Mouse (Mus musculus) ES-E14 (cell line): Measurements from ENCODE around the gene Sntb2. TPM values are rescaled to one million over a fixed set of nuclear protein-coding genes. Genes with fewer than 3 reads are reported as not detected.
"Not testable (repeated sequence)": the region's sequence is repeated elsewhere in the genome, so short reads cannot be mapped to it uniquely, and the experiment has no call there.

ENCODE experiments used
- DNase-seq: peaks from one replicate; pipeline ENCODE4 v3.0.0-alpha.2; 2013; ENCODE audit warnings: low read depth, low spot score
- H3K27ac ChIP-seq: 2 replicates; pipeline ENCODE4 v1.5.1; 2012; ENCODE audit warnings: low read depth, mild to moderate bottlenecking, low read length, moderate library complexity, mixed read lengths; ENCODE audit not compliant: poor library complexity, insufficient read depth, severe bottlenecking
- H3K36me3 ChIP-seq: 2 replicates; pipeline ENCODE4 v1.6.1; 2012; ENCODE audit warnings: mild to moderate bottlenecking, low read length, moderate library complexity, mixed read lengths; ENCODE audit not compliant: control insufficient read depth, poor library complexity, insufficient read depth, severe bottlenecking
- H3K4me1 ChIP-seq, 2 experiments: fragments of 150-350 bp in 1 of 2; sonication (generic) in 1 of 2; 2 replicates each; pipeline ENCODE4 v1.6.1; 2012; ENCODE audit warnings: low read length in 2 of 2, mild to moderate bottlenecking in 1 of 2, mixed read lengths in 1 of 2; ENCODE audit not compliant: control insufficient read depth in 2 of 2, insufficient read depth in 2 of 2, poor library complexity in 1 of 2
- H3K4me3 ChIP-seq, 2 experiments: fragments of 150-350 bp in 1 of 2; sonication (generic) in 1 of 2; 2 replicates each; pipeline ENCODE4 v1.5.1; 2012; ENCODE audit warnings: low read length in 2 of 2, low read depth in 1 of 2, mild to moderate bottlenecking in 1 of 2, mixed read lengths in 1 of 2; ENCODE audit not compliant: insufficient read depth in 1 of 2, poor library complexity in 1 of 2, severe bottlenecking in 1 of 2
- H3K9ac ChIP-seq: 2 replicates; pipeline ENCODE4 v1.6.1; 2012; ENCODE audit warnings: low read depth, mild to moderate bottlenecking, low read length, mixed read lengths; ENCODE audit not compliant: poor library complexity, insufficient read depth, severe bottlenecking
- H3K9me3 ChIP-seq: fragments of 150-350 bp; sonication (generic); 2 replicates; pipeline ENCODE4 v1.6.1; 2012; ENCODE audit warnings: low read depth, mild to moderate bottlenecking, low read length; ENCODE audit not compliant: control insufficient read depth, insufficient read depth
- CHD2 ChIP-seq: IDR thresholded peaks from 2 replicates; pipeline ENCODE4 v1.6.1; 2014; ENCODE audit warnings: mild to moderate bottlenecking, low read depth, low read length, inconsistent platforms
- HCFC1 ChIP-seq: IDR thresholded peaks from 2 replicates; pipeline ENCODE4 v1.6.1; 2012; ENCODE audit warnings: low read length, inconsistent platforms, borderline replicate concordance; ENCODE audit not compliant: insufficient read depth
- MAFK ChIP-seq: IDR thresholded peaks from 2 replicates; pipeline ENCODE4 v1.6.1; 2014; ENCODE audit warnings: mild to moderate bottlenecking, low read depth, low read length, inconsistent platforms; ENCODE audit not compliant: insufficient read depth
- ZC3H11A ChIP-seq: IDR thresholded peaks from 2 replicates; pipeline ENCODE4 v1.6.1; 2012; ENCODE audit warnings: low read depth, mild to moderate bottlenecking, inconsistent platforms, low read length, borderline replicate concordance
- ZNF384 ChIP-seq: IDR thresholded peaks from 2 replicates; pipeline ENCODE4 v1.6.1; 2012; ENCODE audit warnings: low read depth, low read length, inconsistent platforms
- in situ Hi-C, 2 experiments: fragments of 600-800 bp; cut with MboI; formaldehyde crosslinking; loops; one replicate each; pipeline ENCODE4 v1.15.1; 2025; ENCODE audit warnings: low sequenced_read_pairs in 2 of 2, inconsistent platforms in 1 of 2; ENCODE audit not compliant: unreplicated experiment in 2 of 2
- total RNA-seq: library from RNA; depleted of rRNA; stranded (reverse); fragments of 300-350 nt; gene quantifications from 2 replicates; pipeline ENCODE4 v1.2.3, GENCODE M21; 2012

The Sntb2 gene
- total RNA-seq, 1 experiment = 32.4 TPM

DNA sequence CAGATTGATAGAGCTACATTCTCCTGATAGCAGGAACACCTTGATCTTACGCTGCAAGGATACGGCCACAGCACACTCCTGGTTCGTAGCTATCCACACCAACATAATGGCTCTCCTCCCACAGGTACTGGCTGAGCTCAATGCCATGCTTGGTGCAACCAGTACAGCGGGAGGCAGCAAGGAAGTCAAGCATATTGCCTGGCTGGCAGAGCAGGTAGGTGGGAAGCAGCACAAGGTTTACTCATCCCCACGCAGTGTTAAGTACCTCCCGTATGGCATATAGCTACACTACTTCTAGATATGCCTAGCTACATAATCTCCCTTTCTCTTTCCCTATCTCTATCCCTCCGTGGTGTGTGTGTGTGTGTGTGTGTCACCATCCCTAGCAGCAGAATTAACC is 55.8 kb downstream of the Sntb2 start:
- no peak overlapping the region for H3K9ac ChIP-seq
- in situ Hi-C loops = no loop called here
- H3K27ac ChIP-seq = no peak overlapping the region
- H3K36me3 ChIP-seq = peaks cover 6% of the 10 kb centered on the region
- H3K4me3 ChIP-seq = no peak overlapping the region
- TF ChIP-seq ZNF384 = no peak
- TF ChIP-seq HCFC1 = no peak
- no peak for TF ChIP-seq ZC3H11A
- TF ChIP-seq CHD2 = no peak
- no peak for TF ChIP-seq MAFK
- H3K9me3 ChIP-seq = no peaks in the 10 kb centered on the region
- DNase-seq = no peak
- peaks cover 0 to 3% of the 10 kb centered on the region in 2 experiments; a peak in 1 of 4 replicates for H3K4me1 ChIP-seq

DNA sequence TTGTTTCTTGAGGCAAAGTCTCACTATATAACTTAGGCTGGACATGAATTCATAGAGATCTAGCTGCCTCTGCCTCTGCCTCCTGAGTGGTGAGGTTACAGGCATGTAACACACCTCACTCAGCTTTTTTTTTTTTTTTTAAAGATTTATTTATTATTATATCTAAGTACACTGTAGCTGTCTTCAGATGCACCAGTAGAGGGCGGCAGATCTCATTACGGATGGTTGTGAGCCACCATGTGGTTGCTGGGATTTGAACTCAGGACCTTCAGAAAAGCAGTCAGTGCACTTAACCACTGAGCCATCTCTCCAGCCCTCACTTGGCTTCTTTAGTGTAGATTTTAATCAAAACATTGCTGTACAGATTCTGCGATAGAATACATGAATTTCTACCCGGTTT is 60.8 kb downstream of the Sntb2 start:
- H3K36me3 ChIP-seq, in situ Hi-C loops, H3K9ac ChIP-seq: not testable (repeated sequence)

DNA sequence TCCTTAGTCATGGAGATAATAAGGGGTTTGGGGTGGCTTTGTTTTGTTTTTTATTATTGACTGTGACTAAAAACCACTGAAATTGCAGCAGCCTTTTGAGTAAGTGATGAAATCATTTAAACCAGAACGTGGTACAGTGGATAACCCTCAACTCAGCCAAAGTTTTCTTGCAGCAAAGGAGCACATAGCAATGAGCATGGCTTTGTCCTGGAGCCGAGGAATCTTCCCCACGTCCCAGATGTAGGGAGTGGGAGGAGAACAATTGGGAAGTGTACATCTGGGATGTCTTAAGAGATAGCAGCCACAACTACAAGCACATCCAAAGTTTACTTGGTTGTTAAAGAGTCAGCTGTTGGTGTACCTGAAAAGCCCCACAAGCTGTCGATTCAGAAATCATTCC is 61.9 kb downstream of the Sntb2 start:
- H3K36me3 ChIP-seq = peaks cover 3% of the 10 kb centered on the region
- H3K27ac ChIP-seq = no peak overlapping the region
- TF ChIP-seq HCFC1 = no peak

More for the DNA sequence above, 60.8 kb downstream of the Sntb2 start:
- not testable (repeated sequence) for DNase-seq, H3K4me1 ChIP-seq, H3K9me3 ChIP-seq, H3K27ac ChIP-seq, H3K4me3 ChIP-seq
- peak; percentile 57; the same call in 1 of the 2 replicates for TF ChIP-seq ZNF384

DNA sequence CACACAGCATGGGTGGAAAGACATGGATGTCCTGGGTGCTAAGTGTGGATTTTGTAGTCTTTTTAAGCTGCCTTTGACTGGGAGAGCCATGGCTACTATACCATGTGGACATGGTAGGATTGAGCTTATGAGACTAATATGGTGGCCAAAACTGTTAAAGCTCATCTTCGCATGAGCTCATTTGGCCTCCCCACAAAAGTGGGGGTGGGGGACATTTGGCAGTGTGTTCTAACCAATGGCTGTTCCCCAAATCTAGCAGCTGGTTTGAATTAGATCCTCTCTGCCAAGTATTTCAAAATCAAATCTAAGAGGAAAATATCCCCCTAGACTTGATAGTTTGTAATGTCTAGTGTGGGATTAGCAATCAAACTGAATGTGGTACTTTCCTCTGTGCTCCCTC is 63.5 kb downstream of the Sntb2 start:
- H3K27ac ChIP-seq = no peak overlapping the region
- no peak overlapping the region for H3K4me3 ChIP-seq
- H3K36me3 ChIP-seq = peaks cover 7% of the 10 kb centered on the region
- H3K9ac ChIP-seq = no peak overlapping the region
- in situ Hi-C loops = no loop called here
- no peaks in the 10 kb centered on the region for H3K4me1 ChIP-seq
- TF ChIP-seq MAFK = no peak
- TF ChIP-seq ZNF384 = no peak
- no peak for TF ChIP-seq CHD2
- no peak for TF ChIP-seq HCFC1
- TF ChIP-seq ZC3H11A = no peak
- no peaks in the 10 kb centered on the region for H3K9me3 ChIP-seq
- no peak for DNase-seq

More for the DNA sequence above, 61.9 kb downstream of the Sntb2 start:
- H3K4me1 ChIP-seq = no peaks in the 10 kb centered on the region
- no peak overlapping the region for H3K9ac ChIP-seq
- no peaks in the 10 kb centered on the region for H3K9me3 ChIP-seq
- in situ Hi-C loops = no loop called here
- H3K4me3 ChIP-seq = no peak overlapping the region
- DNase-seq = no peak

DNA sequence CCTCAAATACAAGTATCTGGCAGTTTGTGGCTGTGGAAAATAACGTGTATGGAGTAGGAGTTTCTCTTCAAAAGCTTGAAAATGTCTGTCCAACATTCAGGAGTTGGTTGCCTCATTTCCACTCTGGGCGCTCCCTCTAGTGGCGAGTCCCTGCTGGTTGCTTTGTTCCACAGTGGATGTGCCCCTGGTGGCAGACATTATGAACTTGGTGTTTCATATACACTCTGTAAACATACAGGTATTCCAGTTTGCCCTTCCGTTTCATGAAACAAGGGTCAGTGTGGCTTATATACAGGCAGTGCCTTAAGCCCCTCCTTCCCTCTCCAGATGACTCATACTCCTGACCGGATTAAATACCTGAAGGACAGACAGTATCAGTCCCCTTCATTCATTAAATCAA is 67.0 kb downstream of the Sntb2 start:
- H3K4me3 ChIP-seq = no peak overlapping the region
- no peaks in the 10 kb centered on the region for H3K4me1 ChIP-seq
- peak; percentile 79 for DNase-seq
- TF ChIP-seq MAFK (no peak), ZNF384 (0 out of 2 replicates have a peak, but pooled peaks have one; percentile 44), HCFC1 (0 out of 2 replicates have a peak, but pooled peaks have one; percentile 50), ZC3H11A (peak; percentile 52; the same call in 1 of the 2 replicates), CHD2 (no peak)
- no peak overlapping the region for H3K27ac ChIP-seq
- H3K36me3 ChIP-seq = peaks cover 14% of the 10 kb centered on the region
- H3K9me3 ChIP-seq = no peaks in the 10 kb centered on the region
- in situ Hi-C loops = no loop called here
- no peak overlapping the region for H3K9ac ChIP-seq
